Comparison of ENCODE assay signal across 15 mouse cellular contexts in genomic region chr14:105804761-105805160, GRCm38 (mm10).
"Had no signal": no experiment of that assay in that cellular context is flagged by ENCODE, and none has a peak within 500 bp of the region (broad histone marks: within the 10 kb centered on the region; RNA-seq: fewer than 3 reads in every experiment).

No protein-coding gene starts in this region.

- H3K36me3 ChIP-seq: liver, embryonic 13.5 days; neural tube, embryonic 12.5 days; neural tube, embryonic 15.5 days; stomach, embryonic 15.5 days had no signal

- H3K4me3 ChIP-seq: liver, embryonic 13.5 days; neural tube, embryonic 12.5 days; neural tube, embryonic 15.5 days; stomach, embryonic 15.5 days had no signal

- H3K4me2 ChIP-seq: liver, embryonic 13.5 days; lung, embryonic 14.5 days; midbrain, embryonic 11.5 days; neural tube, embryonic 12.5 days; neural tube, embryonic 15.5 days; stomach, embryonic 15.5 days had no signal

- H3K9me3 ChIP-seq: liver, embryonic 13.5 days; neural tube, embryonic 12.5 days; neural tube, embryonic 15.5 days; stomach, embryonic 15.5 days had no signal

- H3K4me1 ChIP-seq: stomach, embryonic 15.5 days had no signal

- H3K27me3 ChIP-seq: liver, embryonic 13.5 days; neural tube, embryonic 12.5 days; neural tube, embryonic 15.5 days; stomach, embryonic 15.5 days had no signal

- H3K9ac ChIP-seq: liver, embryonic 13.5 days; lung, embryonic 14.5 days; neural tube, embryonic 12.5 days; neural tube, embryonic 15.5 days; stomach, embryonic 15.5 days had no signal

- DNase-seq: kidney, adult 18-20 months; kidney, adult 9 months; kidney, postnatal 14 days; kidney, postnatal 4 days; liver, embryonic 13.5 days; lung, embryonic 14.5 days; midbrain, embryonic 14.5 days; right cerebral cortex, adult 18-20 months; right cerebral cortex, postnatal 14 days; spleen, adult 18-20 months; thymus, postnatal 36 days had no signal

- H3K27ac ChIP-seq: liver, embryonic 13.5 days; neural tube, embryonic 12.5 days; neural tube, embryonic 15.5 days; stomach, embryonic 15.5 days had no signal
